Mouse (Mus musculus) ovary, postnatal 36 days (tissue): ENCODE measurements around the gene Scarb2.
"Not testable (repeated sequence)": the region's sequence is repeated elsewhere in the genome, so short reads cannot be mapped to it uniquely, and the experiment has no call there.

ENCODE experiments used
- DNase-seq: peaks from one replicate; pipeline ENCODE4 v3.0.0; 2022; ENCODE audit warnings: low spot score, mixed read lengths

Scarb2 gene

GRCm38 (mm10) chr5:92506733-92507132, at the start of gene Scarb2:
Gene Scarb2, minus strand, starts transcription at chr5:92506833.
- no peak for DNase-seq

- DNase-seq, result no peak
Measured at GRCm38 (mm10) chr5:92555905-92556304, 49.3 kb upstream of the Scarb2 start.

DNA sequence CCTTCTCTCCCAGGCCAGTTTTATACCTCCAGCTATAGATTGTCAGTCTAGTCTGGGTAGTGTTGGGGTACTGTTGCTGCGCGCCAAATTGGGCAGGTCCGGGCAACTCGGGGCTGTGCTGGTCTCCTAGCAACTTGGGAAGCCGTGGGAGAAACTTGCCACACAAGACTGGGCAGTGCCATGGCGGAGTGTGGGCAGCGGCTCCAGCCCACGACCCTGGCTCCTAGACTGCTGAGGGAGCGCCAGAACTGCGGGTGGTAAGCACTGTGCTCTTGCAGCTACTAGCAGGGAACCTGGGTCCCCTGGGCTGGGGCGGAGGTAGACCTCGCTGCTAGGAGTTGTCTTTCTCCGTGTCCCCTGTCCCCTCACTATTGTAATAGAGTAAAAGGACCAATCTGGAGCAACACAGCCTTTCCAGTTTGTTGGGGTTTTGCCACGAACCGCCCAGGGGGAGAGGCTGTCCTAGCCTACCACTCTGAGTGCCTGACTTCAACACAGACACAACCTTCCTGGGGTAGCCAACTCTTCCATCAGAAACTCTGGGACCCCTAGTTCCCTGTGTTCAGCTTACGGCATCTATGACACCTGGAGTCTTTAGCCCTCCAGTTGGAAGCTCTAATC, 48.4 kb upstream of the Scarb2 start, which contains the start of gene Fam47e:
TSS of gene Fam47e (plus strand) at position 179 of the 621 bp plus-strand sequence.
- DNase-seq, result peak; percentile 40

- no peak for DNase-seq
Measured at GRCm38 (mm10) chr5:92554443-92554842, 47.8 kb upstream of the Scarb2 start.

DNA sequence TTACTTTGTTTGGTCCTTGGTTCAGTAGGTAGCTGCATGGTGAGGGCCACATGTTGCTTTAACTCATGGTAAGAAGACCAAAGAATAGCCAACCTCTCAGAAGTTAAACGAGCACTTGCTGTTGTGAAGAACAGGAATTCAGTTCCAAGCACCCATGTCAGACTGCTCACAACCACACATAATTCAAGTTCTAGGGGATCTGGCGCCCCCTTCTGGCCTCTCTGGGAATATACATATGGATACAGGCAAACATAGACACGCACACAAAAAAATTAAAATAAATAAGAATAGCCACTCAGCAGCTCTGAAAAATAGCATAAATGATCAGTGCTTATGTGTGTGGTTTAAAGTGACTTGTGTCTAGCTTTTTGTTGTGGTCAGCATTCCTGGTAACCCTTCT, 47.3 kb upstream of the Scarb2 start:
- DNase-seq, result no peak

- DNase-seq, result no peak
Measured at GRCm38 (mm10) chr5:92552611-92553010, 46.0 kb upstream of the Scarb2 start.

DNA sequence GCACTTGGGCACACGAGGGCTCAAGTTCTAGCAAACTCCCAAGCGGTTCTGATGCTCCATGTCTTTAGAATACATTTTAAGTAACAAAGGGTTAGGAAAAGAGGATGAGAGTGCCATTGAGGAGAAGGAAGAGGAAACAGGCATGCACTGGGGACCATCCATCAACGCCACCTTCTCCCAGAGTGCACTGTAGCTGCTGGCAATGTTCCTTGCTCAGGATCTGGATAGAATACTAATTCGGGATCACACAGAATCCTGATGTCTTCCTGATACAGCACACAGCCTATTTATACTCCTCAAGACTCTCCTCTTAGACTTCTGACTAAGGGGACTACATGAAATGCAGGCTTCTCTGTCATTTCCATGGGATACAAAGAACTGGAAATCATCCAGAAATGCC, 33.1 kb upstream of the Scarb2 start:
- no peak for DNase-seq

DNA sequence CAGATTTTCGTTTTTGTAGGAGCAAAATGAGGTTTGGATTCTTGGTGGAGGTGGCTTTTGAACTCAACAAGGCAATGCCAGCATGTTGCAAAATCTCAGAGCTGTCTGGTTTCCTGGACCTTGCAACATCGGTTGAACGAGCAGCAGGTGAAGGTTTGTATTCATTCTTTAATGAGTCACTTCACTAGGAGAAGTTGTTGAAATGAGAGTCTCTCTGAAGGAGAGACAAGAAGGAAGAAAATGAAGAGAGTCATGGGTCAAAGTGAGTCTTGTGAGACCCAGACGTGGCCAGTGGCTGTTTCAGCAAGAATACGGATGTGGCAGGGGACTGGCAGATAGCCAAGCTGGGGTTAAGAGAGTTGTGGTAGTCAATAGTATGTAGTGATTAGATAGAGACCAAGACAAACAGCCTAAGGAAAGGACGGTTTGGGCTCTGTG, 18.2 kb upstream of the Scarb2 start:
- no peak for DNase-seq

- not testable (repeated sequence) for DNase-seq
Measured at GRCm38 (mm10) chr5:92521131-92521530, 14.5 kb upstream of the Scarb2 start.

DNA sequence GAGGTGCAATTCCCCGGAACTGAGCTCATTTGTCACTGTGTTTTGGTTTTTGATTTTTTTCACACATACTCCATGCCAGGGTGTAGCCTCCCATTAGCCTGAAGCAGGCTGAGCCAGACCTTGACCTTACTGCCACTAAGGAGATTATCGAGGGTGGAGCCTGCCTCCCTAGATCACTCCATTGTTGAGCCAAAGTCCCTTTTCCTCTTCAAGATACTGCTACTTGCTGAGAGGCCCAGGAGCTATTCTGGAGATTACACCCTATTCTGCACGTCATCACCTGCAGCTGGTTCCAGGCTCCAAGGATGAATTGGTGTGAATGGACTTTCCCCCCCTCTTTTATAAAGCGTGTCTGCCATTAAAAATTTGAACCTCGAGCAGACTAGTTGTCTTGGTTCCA, 5.4 kb upstream of the Scarb2 start:
- no peak for DNase-seq

DNA sequence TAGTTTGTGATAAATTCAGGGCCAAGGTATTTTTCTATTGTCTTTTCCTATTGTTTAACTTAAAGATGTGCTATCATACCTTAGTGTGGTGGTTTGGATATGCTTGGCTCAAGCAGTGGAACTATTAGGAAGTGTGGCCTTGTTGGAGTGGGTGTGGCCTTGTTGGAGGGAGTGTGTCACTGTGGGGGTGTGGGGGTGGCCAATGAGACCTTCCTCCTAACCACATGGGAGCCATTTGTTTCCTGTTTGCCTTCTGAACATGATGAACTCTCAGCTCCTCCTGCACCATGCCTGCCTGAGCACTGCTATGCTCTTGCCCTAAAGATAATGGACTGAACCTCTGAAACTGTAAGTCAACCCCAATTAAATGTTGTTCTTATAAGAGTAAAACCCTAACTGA, 4.6 kb upstream of the Scarb2 start:
- DNase-seq, result no peak

DNA sequence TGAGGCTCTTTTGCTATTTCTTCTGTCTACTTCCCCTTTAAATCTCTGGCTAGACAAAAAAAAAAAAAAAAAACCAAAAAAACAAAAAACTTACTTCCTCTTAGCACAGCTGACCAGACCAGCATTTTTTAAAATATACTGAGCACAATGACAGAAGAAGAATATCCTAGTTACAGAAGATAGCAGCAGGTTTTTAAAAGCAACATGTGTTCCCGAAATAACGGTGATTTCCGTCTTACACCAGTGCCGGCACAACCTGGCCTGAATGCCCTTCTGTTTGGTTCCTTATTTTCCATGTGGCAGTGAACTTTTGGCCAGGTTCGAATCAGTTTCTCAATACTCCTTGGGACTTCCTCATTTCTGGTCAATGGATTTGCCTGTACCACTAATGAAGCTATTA, 2.2 kb upstream of the Scarb2 start:
- DNase-seq, result no peak

DNA sequence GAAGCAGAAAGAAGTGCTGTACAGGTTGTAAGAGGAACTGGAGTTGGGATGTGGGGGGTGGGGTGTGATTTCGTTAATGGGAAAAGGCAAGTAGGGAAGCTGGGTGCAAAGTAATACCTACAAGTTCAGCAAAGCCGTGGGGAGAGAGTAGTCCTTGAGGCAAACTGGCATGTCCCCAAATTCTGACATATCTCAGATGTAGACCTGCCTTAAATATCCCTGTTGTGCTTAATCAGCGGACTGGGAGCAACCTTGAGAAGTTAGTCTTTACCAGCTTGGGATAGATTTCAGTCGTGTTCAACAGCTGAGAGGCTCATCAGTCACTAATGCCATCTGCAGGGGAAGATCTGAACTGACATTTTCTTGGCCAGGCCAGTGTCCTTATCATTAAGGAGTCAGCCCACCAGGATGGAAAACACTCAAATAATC, 318 bp downstream of the Scarb2 start:
- DNase-seq, result no peak

DNA sequence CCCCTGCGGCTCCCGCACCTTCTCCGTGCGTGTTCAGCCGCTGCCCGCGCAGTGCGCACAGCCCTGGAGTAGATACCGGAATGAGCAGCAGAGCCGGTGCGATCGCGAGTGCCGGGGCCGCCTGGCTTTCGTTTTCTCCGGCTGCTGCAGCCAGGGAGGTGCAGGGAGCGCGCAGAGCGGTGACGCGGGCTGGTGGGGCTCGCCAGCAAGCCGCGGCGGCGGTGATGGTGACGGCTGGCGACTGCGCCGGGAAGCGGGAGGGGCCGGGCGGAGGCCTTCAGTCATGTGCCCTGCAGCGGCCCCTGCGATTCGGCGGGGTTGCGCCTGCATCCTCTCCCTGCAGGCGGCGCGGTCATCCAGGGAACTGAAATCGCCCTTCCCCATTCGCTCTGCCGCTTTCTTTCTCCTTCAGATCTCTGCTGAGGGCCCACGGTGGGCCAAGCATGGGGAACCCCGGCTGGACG, 1.2 kb downstream of the Scarb2 start:
- peak; percentile 97 for DNase-seq

DNA sequence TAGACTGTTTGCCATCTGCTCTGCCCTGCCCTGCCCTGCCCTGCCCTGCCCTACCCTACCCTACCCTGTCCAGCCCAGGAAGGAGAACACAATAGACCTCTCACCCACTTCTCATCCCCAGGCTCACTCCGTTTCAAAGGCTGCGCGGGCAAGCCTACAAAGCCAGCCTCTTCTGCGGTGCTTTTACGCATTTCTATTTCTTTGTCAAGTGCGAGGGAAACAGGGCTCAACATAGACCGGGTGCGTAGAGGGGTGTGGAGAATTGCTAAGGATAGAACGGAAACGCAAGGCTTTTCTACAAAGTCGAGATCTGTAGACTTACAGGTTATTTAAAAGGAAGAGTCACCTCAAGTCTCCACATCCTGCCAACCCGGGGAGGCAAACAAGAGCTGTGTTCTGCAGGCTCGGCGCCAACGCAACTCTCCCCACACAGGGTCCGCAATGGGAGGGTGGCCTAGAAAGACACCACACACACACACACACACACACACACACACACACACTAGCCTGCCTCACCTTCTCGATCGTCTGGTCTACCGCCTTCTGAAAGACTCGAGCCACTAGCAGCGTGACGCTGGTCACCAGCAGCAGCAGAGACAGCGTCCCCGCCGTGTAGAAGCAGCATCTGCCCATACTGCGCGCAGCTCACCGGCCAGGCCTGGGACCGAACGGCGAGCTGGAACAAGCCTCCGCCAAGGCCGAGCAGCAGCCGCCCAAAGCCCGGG, 1.8 kb downstream of the Scarb2 start:
- peak; percentile 29 for DNase-seq

GRCm38 (mm10) chr5:92503856-92504618, 2.6 kb downstream of the Scarb2 start:
- DNase-seq, result no peak

- DNase-seq, result no peak
Measured at GRCm38 (mm10) chr5:92503356-92503847, 3.2 kb downstream of the Scarb2 start.

GRCm38 (mm10) chr5:92499378-92499777, 7.3 kb downstream of the Scarb2 start:
- no peak for DNase-seq

DNA sequence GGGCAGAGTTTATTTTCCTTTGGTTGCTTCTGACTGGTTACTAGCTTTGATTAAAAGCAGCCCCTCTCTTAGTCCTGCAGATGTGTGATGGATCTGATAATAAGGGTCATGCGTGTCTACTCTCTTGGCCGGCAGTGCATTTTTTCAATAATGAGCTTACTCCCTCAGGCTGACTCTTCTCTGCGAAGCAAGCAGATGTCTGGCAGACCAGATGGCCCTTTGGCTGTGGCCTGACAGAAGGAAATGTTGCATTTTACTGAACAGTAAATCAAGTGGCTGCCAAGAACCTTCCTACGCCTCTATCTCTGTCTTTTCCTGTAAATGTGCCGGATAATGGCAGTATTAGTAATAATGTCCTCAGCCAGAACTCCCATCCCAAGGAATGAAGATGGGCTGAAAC, 8.0 kb downstream of the Scarb2 start:
- DNase-seq, result no peak

DNA sequence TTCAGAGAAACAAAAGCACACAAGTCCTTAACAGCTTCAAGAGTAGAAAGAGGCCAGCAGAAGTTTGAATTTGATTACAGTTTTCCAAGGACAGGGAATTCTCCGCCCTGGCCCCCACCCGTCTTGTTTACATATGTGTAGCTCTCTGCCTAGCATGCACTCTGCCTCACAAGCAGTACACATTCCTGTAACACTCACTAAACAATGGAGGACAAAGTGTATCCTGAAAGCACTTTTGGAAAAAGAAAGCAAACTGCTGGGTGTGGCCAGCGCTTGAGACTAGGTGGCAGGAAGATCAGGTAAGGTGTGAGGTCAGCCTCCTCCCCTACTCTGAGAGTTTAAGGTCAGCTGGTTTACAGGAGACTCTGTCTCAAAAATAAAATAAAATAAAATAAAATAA, 8.4 kb downstream of the Scarb2 start:
- no peak for DNase-seq

DNA sequence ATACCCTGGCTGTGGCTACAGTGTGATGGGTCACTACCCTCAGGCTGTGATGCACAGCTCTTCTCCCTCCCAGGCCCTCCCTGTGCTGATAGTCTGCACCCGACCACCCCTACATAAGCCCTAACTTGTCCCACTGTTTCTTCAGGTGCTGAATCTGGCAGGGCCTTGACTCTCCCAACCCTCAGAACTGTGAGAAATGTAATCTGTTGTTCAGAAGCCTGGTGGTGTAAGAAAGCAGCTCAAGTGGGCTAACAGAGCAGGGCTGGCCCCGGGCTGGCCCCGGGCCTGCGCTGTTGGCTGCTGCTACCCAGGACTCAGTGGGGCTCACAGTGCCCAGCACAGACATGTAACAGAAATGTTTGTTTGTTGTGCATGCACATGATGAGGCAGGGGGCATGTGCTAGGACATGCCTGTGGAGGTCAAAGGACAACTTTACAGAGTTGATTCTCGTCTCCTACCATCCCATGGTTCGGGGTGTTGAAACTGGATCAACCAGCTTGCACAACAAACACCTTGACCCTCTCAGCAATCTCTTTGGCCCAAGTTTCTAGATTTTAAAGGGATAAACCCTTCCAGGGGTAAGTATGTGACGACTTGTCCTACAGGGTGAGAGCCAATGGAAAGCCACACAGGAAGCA, 10.7 kb downstream of the Scarb2 start:
- DNase-seq, result no peak

DNA sequence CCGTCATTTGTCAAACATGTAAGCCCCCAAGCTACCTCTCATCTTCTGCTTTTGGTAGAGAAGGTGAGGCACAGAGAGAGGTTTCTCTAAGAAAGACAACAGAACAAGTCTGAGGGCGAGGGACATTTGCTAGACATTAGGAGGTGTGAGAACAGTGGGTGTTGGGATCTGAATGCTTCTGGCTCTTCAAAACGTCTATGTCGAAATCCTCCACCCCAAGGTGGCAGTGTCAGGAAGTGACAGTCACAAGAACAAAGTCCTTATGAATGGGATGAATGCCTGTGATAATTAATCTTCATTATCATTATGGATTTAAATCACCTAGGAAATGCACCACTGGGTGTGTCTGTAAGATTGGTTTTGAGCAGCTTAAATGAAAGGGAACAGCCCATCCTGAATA, 11.3 kb downstream of the Scarb2 start:
- no peak for DNase-seq
